Mouse (Mus musculus): ENCODE data around the gene Insc. TPM values are rescaled to one million over a fixed set of nuclear protein-coding genes. Genes with fewer than 3 reads are reported as not detected.
"Not testable (repeated sequence)": the region's sequence is repeated elsewhere in the genome, so short reads cannot be mapped to it uniquely, and the experiment has no call there.

The Insc gene
- total and polyA plus RNA-seq, 3 experiments: not detected

GRCm38 (mm10) chr7:114731700-114732099 lies 11.8 kb upstream of the Insc start:
- not testable (repeated sequence) for H3K9ac ChIP-seq (ENCODE audit: control insufficient read depth, low read depth, low read length, poor library complexity, severe bottlenecking); H3K4me1 ChIP-seq (ENCODE audit: control insufficient read depth in 1 of 2, insufficient read depth in 2 of 2, low read length in 2 of 2); H3K27me3 ChIP-seq (ENCODE audit: control insufficient read depth in 1 of 2, insufficient read depth in 2 of 2, low read length in 2 of 2); H3K79me2 ChIP-seq (ENCODE audit: control insufficient read depth, insufficient read depth, low read length, poor library complexity); DNase-seq (ENCODE audit: low read depth, low spot score); H3K4me3 ChIP-seq (ENCODE audit: control insufficient read depth in 1 of 2, insufficient read depth in 1 of 2, low read depth in 2 of 2, low read length in 2 of 2); H3K36me3 ChIP-seq (ENCODE audit: control insufficient read depth in 1 of 2, insufficient read depth in 2 of 2, low read length in 2 of 2); H3K27ac ChIP-seq (ENCODE audit: control insufficient read depth, low read depth, low read length); H3K9me3 ChIP-seq (replicated peaks; ENCODE audit: insufficient read depth, low read length)
- peak in 2 of 3 experiments; percentile 0 to 10; a peak in 1 of 6 replicates for TF ChIP-seq CTCF (IDR thresholded peaks at IDR 0.05 in 2 of 3, conservative IDR thresholded peaks at IDR 0.05 in 1 of 3; ENCODE audit: control insufficient read depth in 1 of 3, insufficient read depth in 1 of 3, low read depth in 2 of 3, low read length in 3 of 3, poor library complexity in 1 of 3, severe bottlenecking in 1 of 3)

GRCm38 (mm10) chr7:114736256-114736655 lies 7.2 kb upstream of the Insc start:
- no peak for DNase-seq (ENCODE audit: low read depth, low spot score)
- H3K79me2 ChIP-seq (ENCODE audit: control insufficient read depth, insufficient read depth, low read length, poor library complexity): no peaks in the 10 kb centered on the region

GRCm38 (mm10) chr7:114738166-114738565 lies 5.3 kb upstream of the Insc start:
- H3K4me1 ChIP-seq (ENCODE audit: control insufficient read depth in 1 of 2, insufficient read depth in 2 of 2, low read length in 2 of 2): no peaks in the 10 kb centered on the region
- TF ChIP-seq EP300 (IDR thresholded peaks at IDR 0.05; ENCODE audit: low read depth in 1 of 2, low read length in 2 of 2): no peak
- no peak for TF ChIP-seq GATA1 (IDR thresholded peaks at IDR 0.05; ENCODE audit: low read depth, low read length)
- no peak for TF ChIP-seq MYB (IDR thresholded peaks at IDR 0.05; ENCODE audit: low read depth, low read length)
- TF ChIP-seq RAD21 (IDR thresholded peaks at IDR 0.05; ENCODE audit: low read depth, low read length): no peak
- no peak for DNase-seq (ENCODE audit: low read depth, low spot score)
- no peak overlapping the region for H3K9ac ChIP-seq (ENCODE audit: control insufficient read depth, low read depth, low read length, poor library complexity, severe bottlenecking)
- H3K27ac ChIP-seq (ENCODE audit: control insufficient read depth, low read depth, low read length): no peak overlapping the region
- no peaks in the 10 kb centered on the region for H3K36me3 ChIP-seq (ENCODE audit: control insufficient read depth in 1 of 2, insufficient read depth in 2 of 2, low read length in 2 of 2)
- no peaks in the 10 kb centered on the region for H3K79me2 ChIP-seq (ENCODE audit: control insufficient read depth, insufficient read depth, low read length, poor library complexity)
- no peak overlapping the region for H3K4me3 ChIP-seq (ENCODE audit: control insufficient read depth in 1 of 2, insufficient read depth in 1 of 2, low read depth in 2 of 2, low read length in 2 of 2)
- no peaks in the 10 kb centered on the region for H3K27me3 ChIP-seq (ENCODE audit: control insufficient read depth in 1 of 2, insufficient read depth in 2 of 2, low read length in 2 of 2)
- no peaks in the 10 kb centered on the region for H3K9me3 ChIP-seq (replicated peaks; ENCODE audit: insufficient read depth, low read length)

More at GRCm38 (mm10) chr7:114736256-114736655, 7.2 kb upstream of the Insc start:
- no peak for TF ChIP-seq ZC3H11A (IDR thresholded peaks at IDR 0.05; ENCODE audit: low read depth, low read length)
- TF ChIP-seq USF1 (IDR thresholded peaks at IDR 0.05; ENCODE audit: low read depth, low read length): no peak
- Histone ChIP-seq H3K9ac (ENCODE audit: control insufficient read depth, low read depth, low read length, poor library complexity, severe bottlenecking) (no peak overlapping the region), H3K4me3 (ENCODE audit: control insufficient read depth in 1 of 2, insufficient read depth in 1 of 2, low read depth in 2 of 2, low read length in 2 of 2) (no peak overlapping the region), H3K27me3 (ENCODE audit: control insufficient read depth in 1 of 2, insufficient read depth in 2 of 2, low read length in 2 of 2) (no peaks in the 10 kb centered on the region; a peak in 1 of 4 replicates), H3K4me1 (ENCODE audit: control insufficient read depth in 1 of 2, insufficient read depth in 2 of 2, low read length in 2 of 2) (no peaks in the 10 kb centered on the region), H3K27ac (ENCODE audit: control insufficient read depth, low read depth, low read length) (no peak overlapping the region), H3K9me3 (replicated peaks; ENCODE audit: insufficient read depth, low read length) (no peaks in the 10 kb centered on the region), H3K36me3 (ENCODE audit: control insufficient read depth in 1 of 2, insufficient read depth in 2 of 2, low read length in 2 of 2) (no peaks in the 10 kb centered on the region)

GRCm38 (mm10) chr7:114740360-114741165 lies 2.9 kb upstream of the Insc start:
- Histone ChIP-seq H3K4me3 (ENCODE audit: control insufficient read depth in 1 of 2, insufficient read depth in 1 of 2, low read depth in 2 of 2, low read length in 2 of 2) (no peak overlapping the region), H3K79me2 (ENCODE audit: control insufficient read depth, insufficient read depth, low read length, poor library complexity) (no peaks in the 10 kb centered on the region), H3K9ac (ENCODE audit: control insufficient read depth, low read depth, low read length, poor library complexity, severe bottlenecking) (no peak overlapping the region), H3K36me3 (ENCODE audit: control insufficient read depth in 1 of 2, insufficient read depth in 2 of 2, low read length in 2 of 2) (no peaks in the 10 kb centered on the region), H3K9me3 (replicated peaks; ENCODE audit: insufficient read depth, low read length) (no peaks in the 10 kb centered on the region), H3K27me3 (ENCODE audit: control insufficient read depth in 1 of 2, insufficient read depth in 2 of 2, low read length in 2 of 2) (no peaks in the 10 kb centered on the region), H3K27ac (ENCODE audit: control insufficient read depth, low read depth, low read length) (no peak overlapping the region), H3K4me1 (ENCODE audit: control insufficient read depth in 1 of 2, insufficient read depth in 2 of 2, low read length in 2 of 2) (no peaks in the 10 kb centered on the region)
- TF ChIP-seq BHLHE40 (IDR thresholded peaks at IDR 0.05; ENCODE audit: borderline replicate concordance, low read depth, low read length): no peak
- TF ChIP-seq MEF2A (IDR thresholded peaks at IDR 0.05; ENCODE audit: extremely low read depth, insufficient replicate concordance, low read depth, low read length, poor library complexity, severe bottlenecking): no peak
- TF ChIP-seq UBTF (IDR thresholded peaks at IDR 0.05; ENCODE audit: borderline replicate concordance, insufficient read depth, low read depth, low read length): no peak
- no peak for TF ChIP-seq ETS1 (IDR thresholded peaks at IDR 0.05; ENCODE audit: low read depth, low read length)
- no peak for TF ChIP-seq RCOR1 (IDR thresholded peaks at IDR 0.05; ENCODE audit: low read depth, low read length)
- TF ChIP-seq CTCF (IDR thresholded peaks at IDR 0.05 in 2 of 3, conservative IDR thresholded peaks at IDR 0.05 in 1 of 3; ENCODE audit: control insufficient read depth in 1 of 3, insufficient read depth in 1 of 3, low read depth in 2 of 3, low read length in 3 of 3, poor library complexity in 1 of 3, severe bottlenecking in 1 of 3): no peak
- TF ChIP-seq GATA1 (IDR thresholded peaks at IDR 0.05; ENCODE audit: low read depth, low read length): no peak
- no peak for TF ChIP-seq RAD21 (IDR thresholded peaks at IDR 0.05; ENCODE audit: low read depth, low read length)
- no peak for TF ChIP-seq POLR2AphosphoS5 (IDR thresholded peaks at IDR 0.05; ENCODE audit: borderline replicate concordance, low read depth, low read length)
- TF ChIP-seq MXI1 (IDR thresholded peaks at IDR 0.05; ENCODE audit: low read depth, low read length): no peak
- no peak for TF ChIP-seq CHD1 (IDR thresholded peaks at IDR 0.05; ENCODE audit: low read depth, low read length)
- DNase-seq (ENCODE audit: low read depth, low spot score): no peak
